Mouse (Mus musculus) cerebellum, postnatal 4 days (tissue): ENCODE data around the gene Zfyve28.

Source experiments
- DNase-seq, 2 experiments: peaks; one replicate each; pipeline ENCODE4 v3.0.0; 2022; ENCODE audit warnings: low spot score in 2 of 2, mixed read lengths in 1 of 2

Zfyve28 gene

GRCm38 (mm10) chr5:34252307-34252966 is 35.8 kb downstream of the Zfyve28 start:
- DNase-seq: peak in 1 of 2 experiments; percentile 55

- DNase-seq: no peak
Measured at GRCm38 (mm10) chr5:34251794-34252193, 36.5 kb downstream of the Zfyve28 start.

- DNase-seq: no peak
Measured at GRCm38 (mm10) chr5:34250090-34250489, 38.2 kb downstream of the Zfyve28 start.

- no peak for DNase-seq
Measured at GRCm38 (mm10) chr5:34249132-34249531, 39.1 kb downstream of the Zfyve28 start.

- no peak for DNase-seq
Measured at GRCm38 (mm10) chr5:34246443-34246842, 41.8 kb downstream of the Zfyve28 start.

GRCm38 (mm10) chr5:34243062-34243461 is 45.2 kb downstream of the Zfyve28 start:
- DNase-seq: no peak

GRCm38 (mm10) chr5:34242224-34242963 is 45.9 kb downstream of the Zfyve28 start:
- DNase-seq: no peak

GRCm38 (mm10) chr5:34238444-34238843 is 49.8 kb downstream of the Zfyve28 start:
- no peak for DNase-seq

- no peak for DNase-seq
Measured at GRCm38 (mm10) chr5:34235898-34236420, 52.3 kb downstream of the Zfyve28 start.

- DNase-seq: no peak
Measured at GRCm38 (mm10) chr5:34235056-34235455, 53.2 kb downstream of the Zfyve28 start.

- no peak for DNase-seq
Measured at GRCm38 (mm10) chr5:34233221-34233515, 55.1 kb downstream of the Zfyve28 start.

- DNase-seq: no peak
Measured at GRCm38 (mm10) chr5:34232481-34233220, 55.6 kb downstream of the Zfyve28 start.

- DNase-seq: no peak
Measured at GRCm38 (mm10) chr5:34231901-34232300, 56.3 kb downstream of the Zfyve28 start.

- no peak for DNase-seq
Measured at GRCm38 (mm10) chr5:34230599-34231485, 57.4 kb downstream of the Zfyve28 start.

GRCm38 (mm10) chr5:34229503-34229902 is 58.7 kb downstream of the Zfyve28 start:
- DNase-seq: no peak

- DNase-seq: no peak
Measured at GRCm38 (mm10) chr5:34225516-34225915, 62.7 kb downstream of the Zfyve28 start.

GRCm38 (mm10) chr5:34224515-34224914 is 63.7 kb downstream of the Zfyve28 start:
- DNase-seq: no peak

- DNase-seq: no peak
Measured at GRCm38 (mm10) chr5:34220001-34220400, 68.2 kb downstream of the Zfyve28 start.

- DNase-seq: no peak
Measured at GRCm38 (mm10) chr5:34218672-34219071, 69.6 kb downstream of the Zfyve28 start.

GRCm38 (mm10) chr5:34217756-34218155 is 70.5 kb downstream of the Zfyve28 start:
- no peak for DNase-seq

- no peak for DNase-seq
Measured at GRCm38 (mm10) chr5:34216025-34216424, 72.2 kb downstream of the Zfyve28 start.
